Mouse (Mus musculus): ENCODE measurements at regions not wholly inside any gene's neighbourhood (a gene's known extent, or its start where the extent isn't known, plus 50 kb on each side); places are given as distances from the start of the nearest gene placed in this dataset.

GRCm38 (mm10) chr2:115247673-115248072 lies 333.8 kb upstream of the BC052040 start:
- no peaks in the 10 kb centered on the region for H3K27me3 ChIP-seq (ENCODE audit: control insufficient read depth, insufficient read depth, low read length)
- no peak overlapping the region for H3K4me2 ChIP-seq (ENCODE audit: low read depth, low read length, severe bottlenecking)
- H3K9me3 ChIP-seq (ENCODE audit: control insufficient read depth, low read length) = no peaks in the 10 kb centered on the region
- no peaks in the 10 kb centered on the region for H3K4me1 ChIP-seq (replicated peaks; ENCODE audit: control insufficient read depth, insufficient read depth, low read length)
- no peak overlapping the region for H3K4me3 ChIP-seq (ENCODE audit: low read depth, low read length)
- WGBS = 90% methylated on average over 4 of the region's 4 CpGs
- no peak overlapping the region for H3K9ac ChIP-seq (ENCODE audit: low read length)
- no peak overlapping the region for H3K27ac ChIP-seq (ENCODE audit: low read depth, low read length)
- ATAC-seq (replicated peaks; ENCODE audit: low FRiP score) (no peak), DNase-seq (ENCODE audit: low spot score) (no peak)
- H3K36me3 ChIP-seq (ENCODE audit: control insufficient read depth, insufficient read depth, low read length) = no peaks in the 10 kb centered on the region

- DNase-seq (ENCODE audit: low spot score) = no peak
- Histone ChIP-seq H3K4me1 (replicated peaks; ENCODE audit: control insufficient read depth, insufficient read depth, low read length) (no peaks in the 10 kb centered on the region), H3K27me3 (ENCODE audit: control insufficient read depth, insufficient read depth, low read length) (no peaks in the 10 kb centered on the region), H3K9me3 (ENCODE audit: control insufficient read depth, low read length) (no peaks in the 10 kb centered on the region), H3K4me2 (ENCODE audit: low read depth, low read length, severe bottlenecking) (no peak overlapping the region), H3K4me3 (ENCODE audit: low read depth, low read length) (no peak overlapping the region), H3K36me3 (ENCODE audit: control insufficient read depth, insufficient read depth, low read length) (no peaks in the 10 kb centered on the region), H3K27ac (ENCODE audit: low read depth, low read length) (no peak overlapping the region), H3K9ac (ENCODE audit: low read length) (no peak overlapping the region)
- no peak for ATAC-seq (replicated peaks; ENCODE audit: low FRiP score)
- WGBS = 76% methylated on average over 5 of the region's 5 CpGs
Observed at GRCm38 (mm10) chr2:115250019-115250807, 331.3 kb upstream of the BC052040 start.

- no peaks in the 10 kb centered on the region for H3K9me3 ChIP-seq (ENCODE audit: control insufficient read depth, low read length)
- no peak overlapping the region for H3K27ac ChIP-seq (ENCODE audit: low read depth, low read length)
- no peak overlapping the region for H3K4me2 ChIP-seq (ENCODE audit: low read depth, low read length, severe bottlenecking)
- DNase-seq (ENCODE audit: low spot score) (no peak), ATAC-seq (replicated peaks; ENCODE audit: low FRiP score) (no peak)
- H3K4me3 ChIP-seq (ENCODE audit: low read depth, low read length) = no peak overlapping the region
- WGBS = 62% methylated on average over 2 of the region's 2 CpGs
- 0 out of 2 replicates have a peak, but pooled peaks cover 2% of the 10 kb centered on the region for H3K4me1 ChIP-seq (replicated peaks; ENCODE audit: control insufficient read depth, insufficient read depth, low read length)
- H3K9ac ChIP-seq (ENCODE audit: low read length) = no peak overlapping the region
- H3K36me3 ChIP-seq (ENCODE audit: control insufficient read depth, insufficient read depth, low read length) = no peaks in the 10 kb centered on the region
- no peaks in the 10 kb centered on the region for H3K27me3 ChIP-seq (ENCODE audit: control insufficient read depth, insufficient read depth, low read length)
Observed at GRCm38 (mm10) chr2:115257391-115257790, 324.1 kb upstream of the BC052040 start.

GRCm38 (mm10) chr2:115268247-115268646 lies 313.3 kb upstream of the BC052040 start:
- H3K27me3 ChIP-seq (ENCODE audit: control insufficient read depth, insufficient read depth, low read length) = no peaks in the 10 kb centered on the region
- H3K36me3 ChIP-seq (ENCODE audit: control insufficient read depth, insufficient read depth, low read length) = no peaks in the 10 kb centered on the region
- H3K4me1 ChIP-seq (replicated peaks; ENCODE audit: control insufficient read depth, insufficient read depth, low read length) = no peaks in the 10 kb centered on the region
- H3K4me3 ChIP-seq (ENCODE audit: low read depth, low read length) = no peak overlapping the region
- WGBS = 89% methylated on average over 7 of the region's 7 CpGs
- H3K9me3 ChIP-seq (ENCODE audit: control insufficient read depth, low read length) = no peaks in the 10 kb centered on the region
- no peak overlapping the region for H3K27ac ChIP-seq (ENCODE audit: low read depth, low read length)
- ATAC-seq (replicated peaks; ENCODE audit: low FRiP score) (no peak), DNase-seq (ENCODE audit: low spot score) (no peak)
- H3K9ac ChIP-seq (ENCODE audit: low read length) = no peak overlapping the region
- H3K4me2 ChIP-seq (ENCODE audit: low read depth, low read length, severe bottlenecking) = no peak overlapping the region

- no peaks in the 10 kb centered on the region; the same call in 1 of the 2 replicates for H3K4me1 ChIP-seq (replicated peaks; ENCODE audit: control insufficient read depth, insufficient read depth, low read length)
- H3K27me3 ChIP-seq (ENCODE audit: control insufficient read depth, insufficient read depth, low read length) = no peaks in the 10 kb centered on the region
- no peak overlapping the region for H3K4me2 ChIP-seq (ENCODE audit: low read depth, low read length, severe bottlenecking)
- no peak overlapping the region for H3K27ac ChIP-seq (ENCODE audit: low read depth, low read length)
- no peak overlapping the region for H3K4me3 ChIP-seq (ENCODE audit: low read depth, low read length)
- no peaks in the 10 kb centered on the region for H3K9me3 ChIP-seq (ENCODE audit: control insufficient read depth, low read length)
- ATAC-seq (replicated peaks; ENCODE audit: low FRiP score) = no peak
- DNase-seq (ENCODE audit: low spot score) = no peak
- H3K36me3 ChIP-seq (ENCODE audit: control insufficient read depth, insufficient read depth, low read length) = no peaks in the 10 kb centered on the region
- H3K9ac ChIP-seq (ENCODE audit: low read length) = no peak overlapping the region
- 62% methylated on average over 4 of the region's 4 CpGs for WGBS
Observed at GRCm38 (mm10) chr2:115277421-115277820, 304.1 kb upstream of the BC052040 start.

GRCm38 (mm10) chr2:115293020-115293419 lies 288.5 kb upstream of the BC052040 start:
- Histone ChIP-seq H3K36me3 (ENCODE audit: control insufficient read depth, insufficient read depth, low read length) (no peaks in the 10 kb centered on the region), H3K27me3 (ENCODE audit: control insufficient read depth, insufficient read depth, low read length) (no peaks in the 10 kb centered on the region), H3K9ac (ENCODE audit: low read length) (no peak overlapping the region), H3K27ac (ENCODE audit: low read depth, low read length) (no peak overlapping the region), H3K4me3 (ENCODE audit: low read depth, low read length) (no peak overlapping the region), H3K4me1 (replicated peaks; ENCODE audit: control insufficient read depth, insufficient read depth, low read length) (no peaks in the 10 kb centered on the region), H3K4me2 (ENCODE audit: low read depth, low read length, severe bottlenecking) (no peak overlapping the region), H3K9me3 (ENCODE audit: control insufficient read depth, low read length) (no peaks in the 10 kb centered on the region)
- no peak for ATAC-seq (replicated peaks; ENCODE audit: low FRiP score)
- no peak for DNase-seq (ENCODE audit: low spot score)
- WGBS = 84% methylated on average over 2 of the region's 2 CpGs

GRCm38 (mm10) chr2:115297463-115297862 lies 284.1 kb upstream of the BC052040 start:
- no peak for ATAC-seq (replicated peaks; ENCODE audit: low FRiP score)
- no peak overlapping the region for H3K9ac ChIP-seq (ENCODE audit: low read length)
- no peaks in the 10 kb centered on the region for H3K36me3 ChIP-seq (ENCODE audit: control insufficient read depth, insufficient read depth, low read length)
- DNase-seq (ENCODE audit: low spot score) = no peak
- no peak overlapping the region for H3K4me3 ChIP-seq (ENCODE audit: low read depth, low read length)
- no peak overlapping the region for H3K27ac ChIP-seq (ENCODE audit: low read depth, low read length)
- H3K4me1 ChIP-seq (replicated peaks; ENCODE audit: control insufficient read depth, insufficient read depth, low read length) = no peaks in the 10 kb centered on the region
- no peaks in the 10 kb centered on the region for H3K9me3 ChIP-seq (ENCODE audit: control insufficient read depth, low read length)
- WGBS = 86% methylated on average over 6 of the region's 6 CpGs
- H3K4me2 ChIP-seq (ENCODE audit: low read depth, low read length, severe bottlenecking) = no peak overlapping the region
- H3K27me3 ChIP-seq (ENCODE audit: control insufficient read depth, insufficient read depth, low read length) = no peaks in the 10 kb centered on the region

GRCm38 (mm10) chr2:115307248-115307647 lies 274.3 kb upstream of the BC052040 start:
- H3K27me3 ChIP-seq (ENCODE audit: control insufficient read depth, insufficient read depth, low read length) = no peaks in the 10 kb centered on the region
- no peak overlapping the region for H3K4me3 ChIP-seq (ENCODE audit: low read depth, low read length)
- DNase-seq (ENCODE audit: low spot score) = no peak
- no peak overlapping the region for H3K9ac ChIP-seq (ENCODE audit: low read length)
- no peak overlapping the region for H3K4me2 ChIP-seq (ENCODE audit: low read depth, low read length, severe bottlenecking)
- H3K27ac ChIP-seq (ENCODE audit: low read depth, low read length) = no peak overlapping the region
- no peaks in the 10 kb centered on the region for H3K36me3 ChIP-seq (ENCODE audit: control insufficient read depth, insufficient read depth, low read length)
- ATAC-seq (replicated peaks; ENCODE audit: low FRiP score) = no peak
- WGBS = 75% methylated on average over 4 of the region's 4 CpGs
- no peaks in the 10 kb centered on the region for H3K4me1 ChIP-seq (replicated peaks; ENCODE audit: control insufficient read depth, insufficient read depth, low read length)
- H3K9me3 ChIP-seq (ENCODE audit: control insufficient read depth, low read length) = no peaks in the 10 kb centered on the region
